Mouse (Mus musculus): ENCODE measurements at regions not wholly inside any gene's neighbourhood (a gene's known extent, or its start where the extent isn't known, plus 50 kb on each side); places are given as distances from the start of the nearest gene placed in this dataset.

GRCm38 (mm10) chr10:7289773-7290411 is 77.9 kb upstream of the Cnksr3 start:
- 49% methylated on average over 10 of the region's 10 CpGs for WGBS
- H3K4me3 ChIP-seq (ENCODE audit: insufficient read depth, low read depth, low read length) = no peak overlapping the region
- TF ChIP-seq CTCF (conservative IDR thresholded peaks at IDR 0.05; ENCODE audit: insufficient read depth, insufficient read length, low read depth, low read length) = no peak
- TF ChIP-seq POLR2A (IDR thresholded peaks at IDR 0.05; ENCODE audit: low read depth, low read length) = no peak
- no peaks in the 10 kb centered on the region for H3K27me3 ChIP-seq (replicated peaks; ENCODE audit: control insufficient read depth, insufficient read depth, low read length)
- no peaks in the 10 kb centered on the region for H3K36me3 ChIP-seq (ENCODE audit: control insufficient read depth, insufficient read depth, low read length)
- DNase-seq = peak; percentile 63
- no peak overlapping the region; the same call in 1 of the 2 replicates for H3K27ac ChIP-seq (ENCODE audit: insufficient read depth, low read depth, low read length)
- H3K4me1 ChIP-seq (ENCODE audit: control insufficient read depth, insufficient read depth, low read length) = no peaks in the 10 kb centered on the region

- Histone ChIP-seq H3K27ac (ENCODE audit: insufficient read depth, low read depth, low read length) (no peak overlapping the region), H3K27me3 (replicated peaks; ENCODE audit: control insufficient read depth, insufficient read depth, low read length) (no peaks in the 10 kb centered on the region), H3K4me3 (ENCODE audit: insufficient read depth, low read depth, low read length) (no peak overlapping the region), H3K36me3 (ENCODE audit: control insufficient read depth, insufficient read depth, low read length) (no peaks in the 10 kb centered on the region), H3K4me1 (ENCODE audit: control insufficient read depth, insufficient read depth, low read length) (no peaks in the 10 kb centered on the region)
- TF ChIP-seq CTCF (conservative IDR thresholded peaks at IDR 0.05; ENCODE audit: insufficient read depth, insufficient read length, low read depth, low read length) = no peak
- no peak for TF ChIP-seq POLR2A (IDR thresholded peaks at IDR 0.05; ENCODE audit: low read depth, low read length)
- WGBS = 76% methylated on average over 7 of the region's 7 CpGs
- DNase-seq = no peak
Measured at GRCm38 (mm10) chr10:7285112-7285905, 73.3 kb upstream of the Cnksr3 start.

DNA sequence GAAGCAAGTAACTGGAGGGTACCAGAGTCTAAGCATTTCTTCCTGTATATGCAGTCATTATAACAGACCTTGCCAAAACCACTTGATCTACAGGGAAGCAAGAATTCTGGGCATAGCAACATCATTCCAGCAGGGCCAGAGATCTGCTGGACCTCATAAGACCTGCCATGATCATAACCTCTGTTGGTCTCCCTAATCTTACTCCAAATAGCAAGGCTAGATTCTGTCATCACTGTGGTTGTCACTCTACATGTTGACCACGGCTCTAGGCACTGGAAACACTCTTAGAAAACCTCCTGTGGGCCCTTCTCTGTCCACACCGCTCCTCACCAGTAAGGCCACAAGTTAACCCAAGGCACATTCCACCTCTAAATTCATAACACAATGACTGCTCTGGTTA is 68.4 kb upstream of the Cnksr3 start:
- TF ChIP-seq POLR2A (IDR thresholded peaks at IDR 0.05; ENCODE audit: low read depth, low read length) (no peak), CTCF (conservative IDR thresholded peaks at IDR 0.05; ENCODE audit: insufficient read depth, insufficient read length, low read depth, low read length) (no peak)
- no peak overlapping the region for H3K4me3 ChIP-seq (ENCODE audit: insufficient read depth, low read depth, low read length)
- 94% methylated on average over 2 of the region's 2 CpGs for WGBS
- H3K27me3 ChIP-seq (replicated peaks; ENCODE audit: control insufficient read depth, insufficient read depth, low read length) = no peaks in the 10 kb centered on the region
- DNase-seq = no peak
- H3K36me3 ChIP-seq (ENCODE audit: control insufficient read depth, insufficient read depth, low read length) = no peaks in the 10 kb centered on the region
- no peaks in the 10 kb centered on the region for H3K4me1 ChIP-seq (ENCODE audit: control insufficient read depth, insufficient read depth, low read length)
- no peak overlapping the region for H3K27ac ChIP-seq (ENCODE audit: insufficient read depth, low read depth, low read length)

DNA sequence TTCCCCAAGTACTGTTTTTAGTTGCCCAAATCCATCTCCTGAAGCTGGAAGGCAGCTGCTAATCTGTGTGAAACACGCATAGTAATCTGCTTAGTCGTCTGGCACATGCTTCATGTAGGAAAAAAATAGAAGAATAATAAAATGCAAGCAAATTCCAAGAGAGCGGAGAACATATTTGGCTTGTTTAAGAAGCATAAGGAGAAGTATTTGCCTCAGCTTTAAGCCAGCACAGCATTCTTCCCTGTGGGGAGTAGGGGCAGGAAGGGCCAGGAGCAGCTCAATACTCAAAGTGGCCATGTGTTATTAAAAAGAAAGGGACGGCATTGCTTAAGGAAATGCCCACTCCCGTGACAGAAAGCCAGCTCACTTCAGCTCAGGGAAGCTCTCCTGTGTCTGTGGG is 66.8 kb upstream of the Cnksr3 start:
- no peak for TF ChIP-seq POLR2A (IDR thresholded peaks at IDR 0.05; ENCODE audit: low read depth, low read length)
- TF ChIP-seq CTCF (conservative IDR thresholded peaks at IDR 0.05; ENCODE audit: insufficient read depth, insufficient read length, low read depth, low read length) = no peak
- no peak overlapping the region for H3K4me3 ChIP-seq (ENCODE audit: insufficient read depth, low read depth, low read length)
- DNase-seq = no peak
- 47% methylated on average over 5 of the region's 5 CpGs for WGBS
- no peaks in the 10 kb centered on the region for H3K36me3 ChIP-seq (ENCODE audit: control insufficient read depth, insufficient read depth, low read length)
- no peak overlapping the region for H3K27ac ChIP-seq (ENCODE audit: insufficient read depth, low read depth, low read length)
- H3K27me3 ChIP-seq (replicated peaks; ENCODE audit: control insufficient read depth, insufficient read depth, low read length) = no peaks in the 10 kb centered on the region
- H3K4me1 ChIP-seq (ENCODE audit: control insufficient read depth, insufficient read depth, low read length) = no peaks in the 10 kb centered on the region

GRCm38 (mm10) chr10:7275357-7275756 is 63.3 kb upstream of the Cnksr3 start:
- no peak overlapping the region for H3K27ac ChIP-seq (ENCODE audit: insufficient read depth, low read depth, low read length)
- TF ChIP-seq POLR2A (IDR thresholded peaks at IDR 0.05; ENCODE audit: low read depth, low read length) (no peak), CTCF (conservative IDR thresholded peaks at IDR 0.05; ENCODE audit: insufficient read depth, insufficient read length, low read depth, low read length) (no peak)
- no peak overlapping the region for H3K4me3 ChIP-seq (ENCODE audit: insufficient read depth, low read depth, low read length)
- no peaks in the 10 kb centered on the region for H3K4me1 ChIP-seq (ENCODE audit: control insufficient read depth, insufficient read depth, low read length)
- no peaks in the 10 kb centered on the region for H3K27me3 ChIP-seq (replicated peaks; ENCODE audit: control insufficient read depth, insufficient read depth, low read length)
- no peaks in the 10 kb centered on the region for H3K36me3 ChIP-seq (ENCODE audit: control insufficient read depth, insufficient read depth, low read length)
- WGBS = 75% methylated on average over 6 of the region's 6 CpGs
- DNase-seq = no peak

DNA sequence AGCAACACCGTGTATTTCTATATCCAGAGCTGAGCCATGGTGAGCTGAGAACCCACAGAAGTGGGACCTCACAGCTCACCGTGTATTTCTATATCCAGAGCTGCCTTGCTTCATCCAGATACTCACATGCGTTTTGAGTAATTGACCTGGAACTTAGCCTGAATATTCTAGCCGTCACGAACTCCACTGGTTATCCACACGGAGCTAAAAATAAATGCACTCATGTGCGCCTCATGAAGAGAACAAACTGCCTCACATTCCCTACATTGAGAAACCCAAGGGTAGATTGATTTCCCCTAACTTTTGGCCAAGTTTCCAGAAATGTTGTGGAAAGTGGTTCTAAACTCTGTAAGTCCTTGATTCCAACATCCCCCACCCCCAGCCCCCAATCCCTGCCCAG is 62.4 kb upstream of the Cnksr3 start:
- no peak overlapping the region for H3K27ac ChIP-seq (ENCODE audit: insufficient read depth, low read depth, low read length)
- 50% methylated on average over 7 of the region's 7 CpGs for WGBS
- H3K4me1 ChIP-seq (ENCODE audit: control insufficient read depth, insufficient read depth, low read length) = no peaks in the 10 kb centered on the region
- no peaks in the 10 kb centered on the region for H3K36me3 ChIP-seq (ENCODE audit: control insufficient read depth, insufficient read depth, low read length)
- no peaks in the 10 kb centered on the region for H3K27me3 ChIP-seq (replicated peaks; ENCODE audit: control insufficient read depth, insufficient read depth, low read length)
- no peak overlapping the region for H3K4me3 ChIP-seq (ENCODE audit: insufficient read depth, low read depth, low read length)
- DNase-seq = peak; percentile 44
- TF ChIP-seq CTCF (conservative IDR thresholded peaks at IDR 0.05; ENCODE audit: insufficient read depth, insufficient read length, low read depth, low read length) (no peak), POLR2A (IDR thresholded peaks at IDR 0.05; ENCODE audit: low read depth, low read length) (no peak)

GRCm38 (mm10) chr10:7271156-7271555 is 59.1 kb upstream of the Cnksr3 start:
- H3K4me3 ChIP-seq (ENCODE audit: insufficient read depth, low read depth, low read length) = no peak overlapping the region
- H3K27me3 ChIP-seq (replicated peaks; ENCODE audit: control insufficient read depth, insufficient read depth, low read length) = no peaks in the 10 kb centered on the region
- no peak overlapping the region for H3K27ac ChIP-seq (ENCODE audit: insufficient read depth, low read depth, low read length)
- TF ChIP-seq CTCF (conservative IDR thresholded peaks at IDR 0.05; ENCODE audit: insufficient read depth, insufficient read length, low read depth, low read length) (no peak), POLR2A (IDR thresholded peaks at IDR 0.05; ENCODE audit: low read depth, low read length) (no peak)
- H3K4me1 ChIP-seq (ENCODE audit: control insufficient read depth, insufficient read depth, low read length) = no peaks in the 10 kb centered on the region
- DNase-seq = no peak
- 58% methylated on average over 5 of the region's 5 CpGs for WGBS
- no peaks in the 10 kb centered on the region for H3K36me3 ChIP-seq (ENCODE audit: control insufficient read depth, insufficient read depth, low read length)

All from kidney, adult 2 months (tissue).